Mouse (Mus musculus) lung, postnatal 0 days (tissue): Measurements from ENCODE around the gene Nelfa. TPM values are rescaled to one million over a fixed set of nuclear protein-coding genes. Genes with fewer than 3 reads are reported as not detected.

Experiments
- ATAC-seq: fragments of 200-750 bp; cut with Nextera tagmentation; 2 replicates; pipeline ENCODE4 v1.8.0; 2017; ENCODE audit warnings: moderate library complexity
- DNase-seq: peaks from one replicate; pipeline ENCODE4 v3.0.0-alpha.2; 2016; ENCODE audit warnings: low spot score
- H3K27ac ChIP-seq: fragments of 300-500 bp; sonication (generic); 2 replicates; pipeline ENCODE4 v1.5.1; 2014; ENCODE audit warnings: antibody characterized with exemption, mild to moderate bottlenecking, low read length, mixed read lengths
- H3K27me3 ChIP-seq: fragments of 300-500 bp; sonication (generic); replicated peaks from 2 replicates; pipeline ENCODE4 v1.6.1; 2014; ENCODE audit warnings: low read length, mixed read lengths; ENCODE audit not compliant: insufficient read depth
- H3K36me3 ChIP-seq: fragments of 300-500 bp; sonication (generic); 2 replicates; pipeline ENCODE4 v1.6.1; 2014; ENCODE audit warnings: low read length, mixed read lengths; ENCODE audit not compliant: insufficient read depth
- H3K4me1 ChIP-seq: fragments of 300-500 bp; sonication (generic); 2 replicates; pipeline ENCODE4 v1.6.1; 2014; ENCODE audit warnings: antibody characterized with exemption, low read depth, low read length, mixed read lengths; ENCODE audit not compliant: insufficient read depth
- H3K4me2 ChIP-seq: fragments of 300-500 bp; sonication (generic); replicated peaks from 2 replicates; pipeline ENCODE4 v1.6.1; 2014; ENCODE audit warnings: low read depth, mild to moderate bottlenecking, low read length, moderate library complexity, mixed read lengths
- H3K4me3 ChIP-seq: fragments of 300-500 bp; sonication (generic); 2 replicates; pipeline ENCODE4 v1.5.1; 2014; ENCODE audit warnings: low read depth, low read length
- H3K9ac ChIP-seq: fragments of 300-500 bp; sonication (generic); replicated peaks from 2 replicates; pipeline ENCODE4 v1.6.1; 2014; ENCODE audit warnings: low read depth, mild to moderate bottlenecking
- H3K9me3 ChIP-seq: fragments of 300-500 bp; sonication (generic); 2 replicates; pipeline ENCODE4 v1.6.1; 2016; ENCODE audit warnings: low read length, mixed read lengths
- CTCF ChIP-seq: IDR thresholded peaks from 2 replicates; pipeline ENCODE4 v1.5.1; 2016; ENCODE audit warnings: antibody characterized with exemption, mild to moderate bottlenecking
- EP300 ChIP-seq: IDR thresholded peaks from 2 replicates; pipeline ENCODE4 v1.6.1; 2016; ENCODE audit warnings: antibody characterized with exemption, mild to moderate bottlenecking, control low read depth
- WGBS: fragments of 180-500 bp; shearing (Covaris S2); extraction: QIAGEN DNeasy Blood & Tissue Kit; methylation state at CpG from one replicate; pipeline ENCODE4 v1.1.7; 2014; 5-methylcytosine and 5-hydroxymethylcytosine counted together
- polyA plus RNA-seq: library from polyadenylated mRNA; unstranded; fragments of >200 nt; fragmentation: Nextera tagmentation; extraction: Ambion mirVana; gene quantifications from 2 replicates; pipeline ENCODE4 v1.2.1, GENCODE M21; 2015

Nelfa gene
- polyA plus RNA-seq = 21.7 and 22.3 TPM in 2 replicates

DNA sequence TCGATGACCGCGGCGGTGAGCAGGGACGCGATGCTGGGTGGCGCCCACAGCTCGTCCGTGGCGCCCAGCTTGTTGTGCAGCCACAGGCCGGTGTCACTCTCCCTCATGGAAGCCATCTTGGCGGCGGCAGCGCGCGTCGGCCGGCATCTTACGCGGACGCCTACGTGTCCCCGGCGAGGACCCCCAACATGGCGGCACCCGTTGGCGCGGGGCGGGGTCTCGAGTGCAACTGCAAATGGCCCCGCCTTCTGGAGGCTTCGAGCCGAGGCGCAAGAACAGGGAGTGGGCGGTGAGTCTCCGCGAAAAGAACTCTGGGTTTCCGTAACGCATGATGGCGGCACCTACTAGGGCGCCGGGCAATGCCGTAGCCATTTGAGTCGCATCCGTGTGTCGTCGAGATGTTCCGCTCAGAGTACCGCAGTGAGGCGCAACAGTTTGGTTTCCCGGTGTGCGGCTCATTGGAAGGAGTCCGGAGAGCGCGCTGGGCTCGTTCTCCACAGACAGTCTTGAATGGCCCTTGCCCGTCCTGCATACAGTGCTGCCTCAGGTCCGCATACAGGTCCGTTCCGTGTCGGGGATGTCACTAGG lies at the start of gene Nelfa:
TSS of gene Nelfa (minus strand) at position 294 of the 588 bp plus-strand sequence.
- peak; percentile 99 for ATAC-seq
- H3K4me1 ChIP-seq = peaks cover 15% of the 10 kb centered on the region; the same call in 1 of the 2 replicates
- peak within 1 kb of the TSS; percentile 75 for H3K9ac ChIP-seq
- under 1% methylated on average over 59 of the region's 61 CpGs for WGBS
- no peaks in the 10 kb centered on the region for H3K36me3 ChIP-seq
- peak within 1 kb of the TSS; percentile 66 for H3K4me3 ChIP-seq
- H3K9me3 ChIP-seq = no peaks in the 10 kb centered on the region
- H3K27me3 ChIP-seq = no peaks in the 10 kb centered on the region
- peak within 1 kb of the TSS; percentile 89 for H3K27ac ChIP-seq
- peak; percentile 54 for TF ChIP-seq CTCF
- no peak for TF ChIP-seq EP300
- DNase-seq = peak; percentile 100
- peak within 1 kb of the TSS; percentile 68 for H3K4me2 ChIP-seq

DNA sequence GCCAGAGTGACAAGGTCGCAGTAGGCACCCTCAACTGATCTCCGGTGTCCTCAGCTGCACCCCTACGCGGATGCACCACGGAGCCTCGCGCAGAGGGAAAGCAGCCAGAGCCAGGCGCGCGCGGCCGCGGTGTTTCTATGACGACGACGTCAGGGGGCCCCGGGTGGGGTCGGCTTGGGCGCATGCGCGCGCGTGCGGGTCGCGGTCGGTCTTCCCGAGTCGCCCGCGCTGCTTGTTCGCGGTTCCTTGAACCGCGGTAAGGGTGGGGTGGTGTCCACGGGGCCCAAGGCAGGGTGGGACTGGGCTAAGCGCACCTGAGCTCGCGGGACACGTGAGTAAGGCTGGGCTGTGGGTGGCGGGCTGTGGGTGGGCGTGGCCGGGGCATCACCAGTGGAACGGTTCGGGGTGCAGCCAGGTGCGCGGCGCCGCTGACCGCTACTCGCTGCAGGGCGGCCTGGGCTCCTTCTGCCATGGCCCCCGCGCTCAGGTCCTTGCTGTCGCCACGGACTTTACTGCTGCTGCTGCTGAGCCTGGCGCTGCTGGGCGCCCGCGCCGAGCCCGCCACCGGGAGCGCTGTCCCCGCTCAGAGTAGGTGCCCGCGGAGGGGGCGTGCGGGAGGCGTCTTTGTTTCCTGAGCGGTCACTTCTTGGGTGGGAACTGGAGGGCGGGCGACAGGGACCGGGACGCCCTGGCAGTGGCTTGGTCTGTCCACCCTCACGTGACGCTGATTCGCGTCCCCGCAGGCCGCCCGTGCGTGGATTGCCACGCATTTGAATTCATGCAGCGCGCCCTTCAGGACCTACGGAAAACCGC lies 47.3 kb upstream of the Nelfa start, which contains the start of gene Gm1673:
TSS of gene Gm1673 (plus strand) at position 125 of the 813 bp plus-strand sequence.
- H3K4me3 ChIP-seq = peak within 1 kb of the TSS; percentile 67
- H3K9me3 ChIP-seq = no peaks in the 10 kb centered on the region
- peaks cover 6% of the 10 kb centered on the region for H3K4me1 ChIP-seq
- no peaks in the 10 kb centered on the region for H3K36me3 ChIP-seq
- peak; percentile 90 for ATAC-seq
- peak within 1 kb of the TSS; percentile 93 for H3K4me2 ChIP-seq
- peak; percentile 79 for DNase-seq
- no peak within 1 kb of the TSS for H3K27ac ChIP-seq
- WGBS = under 1% methylated on average over 79 of the region's 88 CpGs
- peak within 1 kb of the TSS; percentile 19; the same call in 1 of the 2 replicates for H3K9ac ChIP-seq
- TF ChIP-seq CTCF (peak; percentile 60), EP300 (no peak)
- H3K27me3 ChIP-seq = no peaks in the 10 kb centered on the region

DNA sequence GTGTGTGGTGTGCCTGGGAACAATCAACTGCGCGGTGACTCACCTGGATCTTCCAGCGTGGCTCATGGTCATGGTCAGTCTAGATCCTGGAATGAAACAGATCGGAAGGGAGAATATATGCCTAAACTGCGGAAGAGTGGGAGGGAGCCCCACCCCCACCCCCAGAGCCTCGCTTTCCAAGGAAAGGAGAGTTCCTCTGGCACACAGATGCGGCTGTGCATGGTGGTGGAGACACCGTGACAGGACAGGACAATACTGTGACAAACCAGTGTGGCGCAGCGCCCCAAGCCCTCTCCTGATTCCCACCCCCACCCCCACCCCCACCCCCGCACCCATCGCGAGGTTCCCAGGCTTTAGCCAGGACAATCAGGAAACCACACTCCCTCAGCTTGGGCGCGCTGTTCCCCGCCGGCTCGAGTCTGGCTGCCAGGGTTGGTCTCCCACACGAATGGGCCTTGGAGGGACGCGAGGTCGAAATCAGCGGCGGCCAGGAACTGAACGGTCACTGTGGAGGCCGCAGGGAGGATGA lies 46.6 kb upstream of the Nelfa start:
- 4% methylated on average over 25 of the region's 26 CpGs for WGBS
- Histone ChIP-seq H3K4me3 (peak overlapping the region; percentile 67), H3K27ac (no peak overlapping the region), H3K36me3 (no peaks in the 10 kb centered on the region), H3K9ac (0 out of 2 replicates have a peak overlapping the region, but pooled peaks have one; percentile 19), H3K9me3 (no peaks in the 10 kb centered on the region), H3K4me2 (peak overlapping the region; percentile 93), H3K4me1 (peaks cover 6% of the 10 kb centered on the region), H3K27me3 (no peaks in the 10 kb centered on the region)
- no peak for TF ChIP-seq EP300
- no peak for TF ChIP-seq CTCF
- DNase-seq = no peak
- ATAC-seq = peak; percentile 30

DNA sequence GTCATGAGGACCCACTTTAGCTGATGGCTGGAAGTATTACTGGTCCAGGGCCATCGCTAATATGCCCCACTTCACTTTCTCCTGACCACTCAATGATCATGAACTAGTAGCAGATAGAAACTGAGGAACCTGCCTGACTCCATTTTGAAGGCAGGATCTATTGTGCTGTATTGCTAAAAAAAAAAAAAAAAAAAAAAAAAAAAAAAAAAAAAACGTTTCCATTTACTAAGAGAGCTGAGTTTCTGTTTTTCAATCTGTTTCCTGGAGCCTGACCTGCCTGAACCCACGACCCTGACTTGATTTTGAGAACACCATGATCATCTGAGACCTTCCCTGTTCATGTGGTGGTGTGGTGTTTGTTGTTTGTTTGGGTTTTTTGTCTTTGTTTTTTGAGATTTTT lies 40.1 kb upstream of the Nelfa start:
- DNase-seq (no peak), ATAC-seq (no peak)
- no peak for TF ChIP-seq EP300
- TF ChIP-seq CTCF = no peak
- 33% methylated on average over 3 of the region's 3 CpGs for WGBS
- H3K36me3 ChIP-seq = no peaks in the 10 kb centered on the region
- H3K9me3 ChIP-seq = no peaks in the 10 kb centered on the region
- no peak overlapping the region for H3K9ac ChIP-seq
- no peaks in the 10 kb centered on the region for H3K27me3 ChIP-seq
- no peak overlapping the region for H3K4me3 ChIP-seq
- no peaks in the 10 kb centered on the region for H3K4me1 ChIP-seq
- H3K4me2 ChIP-seq = no peak overlapping the region
- no peak overlapping the region for H3K27ac ChIP-seq

DNA sequence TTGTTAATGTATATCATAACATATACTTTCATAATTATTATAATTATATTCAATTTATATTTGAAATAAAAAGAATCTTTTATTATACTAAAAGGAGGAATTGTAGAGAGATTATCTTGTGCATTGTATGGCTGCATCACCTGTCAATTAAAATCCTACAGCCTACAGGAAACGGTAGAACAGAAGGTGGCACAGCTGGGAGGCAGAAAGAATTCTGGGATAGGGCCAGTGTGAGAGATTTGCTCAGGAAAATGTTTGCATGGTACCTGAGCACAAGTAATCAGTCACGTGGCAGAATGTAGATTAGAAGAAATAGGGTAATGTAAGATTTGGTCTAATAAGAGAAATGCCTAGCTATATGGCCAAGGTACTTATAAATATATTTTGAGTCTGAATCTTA lies 38.5 kb upstream of the Nelfa start:
- no peak overlapping the region for H3K4me3 ChIP-seq
- no peak overlapping the region for H3K9ac ChIP-seq
- no peak for DNase-seq
- no peaks in the 10 kb centered on the region for H3K4me1 ChIP-seq
- ATAC-seq = no peak
- no peak overlapping the region for H3K27ac ChIP-seq
- no peak for TF ChIP-seq EP300
- no peak for TF ChIP-seq CTCF
- no peaks in the 10 kb centered on the region for H3K36me3 ChIP-seq
- 52% methylated on average over 2 of the region's 2 CpGs for WGBS
- no peaks in the 10 kb centered on the region for H3K27me3 ChIP-seq
- no peaks in the 10 kb centered on the region for H3K9me3 ChIP-seq
- H3K4me2 ChIP-seq = no peak overlapping the region

DNA sequence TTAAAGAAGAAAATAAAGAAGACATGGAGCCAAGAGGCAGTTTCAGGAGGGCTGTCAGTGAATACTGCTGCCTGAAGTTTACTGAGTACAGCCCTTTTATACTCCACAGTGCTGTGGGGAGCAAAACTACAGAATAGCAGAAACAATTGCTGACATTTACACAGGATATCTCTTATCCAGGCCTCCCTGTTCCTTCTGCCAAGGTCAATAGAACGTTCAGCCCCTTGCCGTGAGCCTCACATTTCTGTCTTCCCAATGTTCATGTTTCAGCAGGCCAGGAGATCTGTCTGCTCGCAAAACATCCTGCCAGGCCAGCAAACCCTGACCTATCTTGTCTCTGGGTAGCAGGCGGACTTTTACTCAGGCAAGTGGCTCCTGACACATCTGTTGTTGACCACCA lies 23.2 kb upstream of the Nelfa start:
- H3K4me3 ChIP-seq = no peak overlapping the region
- no peaks in the 10 kb centered on the region for H3K9me3 ChIP-seq
- no peak overlapping the region for H3K4me2 ChIP-seq
- DNase-seq = no peak
- H3K27me3 ChIP-seq = no peaks in the 10 kb centered on the region
- ATAC-seq = no peak
- H3K36me3 ChIP-seq = no peaks in the 10 kb centered on the region
- WGBS = 61% methylated on average over 4 of the region's 4 CpGs
- no peak for TF ChIP-seq CTCF
- TF ChIP-seq EP300 = no peak
- no peaks in the 10 kb centered on the region for H3K4me1 ChIP-seq
- no peak overlapping the region for H3K9ac ChIP-seq
- H3K27ac ChIP-seq = no peak overlapping the region
